Mouse (Mus musculus) brown adipose tissue, adult 24 weeks (tissue): ENCODE data around the gene Myzap. TPM values are rescaled to one million over a fixed set of nuclear protein-coding genes. Genes with fewer than 3 reads are reported as not detected.

Experiments used
- H3K27ac ChIP-seq: fragments of 200-500 bp; replicated peaks from 2 replicates; pipeline ENCODE4 v1.5.1; 2012; ENCODE audit warnings: low read depth, mild to moderate bottlenecking, low read length
- H3K4me1 ChIP-seq: fragments of 200-500 bp; 2 replicates; pipeline ENCODE4 v1.6.1; 2012; ENCODE audit warnings: low read length, mixed read lengths; ENCODE audit not compliant: control insufficient read depth, insufficient read depth, insufficient read length
- H3K4me3 ChIP-seq: fragments of 200-500 bp; 2 replicates; pipeline ENCODE4 v1.5.1; 2012; ENCODE audit warnings: low read depth, mild to moderate bottlenecking, low read length, moderate library complexity; ENCODE audit not compliant: insufficient read depth
- polyA plus RNA-seq: library from polyadenylated mRNA; stranded (reverse); fragments of >200 nt; gene quantifications from 2 replicates; pipeline ENCODE4 v1.2.4, GENCODE M21; 2012; ENCODE audit not compliant: missing spikeins, insufficient read depth, insufficient read length

Gene Myzap
- polyA plus RNA-seq, 1 experiment: 2.0 TPM

GRCm38 (mm10) chr9:71543443-71544222, 48.5 kb downstream of the Myzap start:
- Histone ChIP-seq H3K27ac (no peak overlapping the region), H3K4me1 (peaks cover 3% of the 10 kb centered on the region; the same call in 1 of the 2 replicates), H3K4me3 (no peak overlapping the region)

- H3K4me3 ChIP-seq: no peak overlapping the region
- no peaks in the 10 kb centered on the region for H3K4me1 ChIP-seq
- no peak overlapping the region for H3K27ac ChIP-seq
These were observed 49.9 kb downstream of the Myzap start for GRCm38 (mm10) chr9:71542292-71542691.

GRCm38 (mm10) chr9:71540739-71541138, 51.4 kb downstream of the Myzap start:
- Histone ChIP-seq H3K4me1 (no peaks in the 10 kb centered on the region), H3K4me3 (no peak overlapping the region), H3K27ac (no peak overlapping the region)

- Histone ChIP-seq H3K4me3 (no peak overlapping the region), H3K27ac (no peak overlapping the region), H3K4me1 (no peaks in the 10 kb centered on the region)
These were observed 56.4 kb downstream of the Myzap start for GRCm38 (mm10) chr9:71535730-71536129.

- H3K27ac ChIP-seq: no peak overlapping the region
- H3K4me3 ChIP-seq: no peak overlapping the region
- no peaks in the 10 kb centered on the region for H3K4me1 ChIP-seq
These were observed 57.1 kb downstream of the Myzap start for GRCm38 (mm10) chr9:71535036-71535435.

GRCm38 (mm10) chr9:71529960-71530359, 62.2 kb downstream of the Myzap start:
- no peak overlapping the region for H3K27ac ChIP-seq
- no peak overlapping the region for H3K4me3 ChIP-seq
- no peaks in the 10 kb centered on the region for H3K4me1 ChIP-seq

- no peaks in the 10 kb centered on the region for H3K4me1 ChIP-seq
- H3K4me3 ChIP-seq: no peak overlapping the region
- H3K27ac ChIP-seq: no peak overlapping the region
These were observed 64.7 kb downstream of the Myzap start for GRCm38 (mm10) chr9:71527438-71527837.

GRCm38 (mm10) chr9:71523901-71524300, 68.3 kb downstream of the Myzap start:
- Histone ChIP-seq H3K4me3 (no peak overlapping the region), H3K4me1 (no peaks in the 10 kb centered on the region), H3K27ac (no peak overlapping the region)

GRCm38 (mm10) chr9:71519836-71520235, 72.3 kb downstream of the Myzap start:
- H3K4me1 ChIP-seq: no peaks in the 10 kb centered on the region
- no peak overlapping the region for H3K4me3 ChIP-seq
- H3K27ac ChIP-seq: no peak overlapping the region

GRCm38 (mm10) chr9:71517487-71517886, 74.7 kb downstream of the Myzap start:
- Histone ChIP-seq H3K4me3 (no peak overlapping the region), H3K27ac (no peak overlapping the region), H3K4me1 (no peaks in the 10 kb centered on the region)

GRCm38 (mm10) chr9:71515862-71516261, 76.3 kb downstream of the Myzap start:
- no peaks in the 10 kb centered on the region for H3K4me1 ChIP-seq
- no peak overlapping the region for H3K4me3 ChIP-seq
- no peak overlapping the region for H3K27ac ChIP-seq

GRCm38 (mm10) chr9:71513566-71513965, 78.6 kb downstream of the Myzap start:
- Histone ChIP-seq H3K27ac (no peak overlapping the region), H3K4me3 (no peak overlapping the region), H3K4me1 (no peaks in the 10 kb centered on the region)

- Histone ChIP-seq H3K4me3 (no peak overlapping the region), H3K4me1 (no peaks in the 10 kb centered on the region), H3K27ac (no peak overlapping the region)
These were observed 79.3 kb downstream of the Myzap start for GRCm38 (mm10) chr9:71512899-71513298.

GRCm38 (mm10) chr9:71498391-71499182, 93.6 kb downstream of the Myzap start:
- H3K4me3 ChIP-seq: no peak overlapping the region
- H3K4me1 ChIP-seq: no peaks in the 10 kb centered on the region
- no peak overlapping the region for H3K27ac ChIP-seq

GRCm38 (mm10) chr9:71496637-71497036, 95.5 kb downstream of the Myzap start:
- Histone ChIP-seq H3K4me3 (no peak overlapping the region), H3K4me1 (no peaks in the 10 kb centered on the region), H3K27ac (no peak overlapping the region)

- no peak overlapping the region for H3K27ac ChIP-seq
- no peak overlapping the region for H3K4me3 ChIP-seq
- H3K4me1 ChIP-seq: no peaks in the 10 kb centered on the region
These were observed 98.4 kb downstream of the Myzap start for GRCm38 (mm10) chr9:71493771-71494170.
